Mouse (Mus musculus) embryonic facial prominence, embryonic 10.5 days (tissue): ENCODE measurements around the gene Nod2. TPM values are rescaled to one million over a fixed set of nuclear protein-coding genes. Genes with fewer than 3 reads are reported as not detected.

Experiments used
- DNase-seq: peaks from one replicate; pipeline ENCODE4 v3.0.0-alpha.2; 2017; ENCODE audit warnings: low spot score
- H3K27ac ChIP-seq: fragments of 300-500 bp; sonication (generic); replicated peaks from 2 replicates; pipeline ENCODE4 v1.5.1; 2016; ENCODE audit warnings: mild to moderate bottlenecking
- H3K27me3 ChIP-seq: fragments of 300-500 bp; sonication (generic); replicated peaks from 2 replicates; pipeline ENCODE4 v1.6.1; 2016; ENCODE audit warnings: low read depth, mild to moderate bottlenecking; ENCODE audit not compliant: poor library complexity, severe bottlenecking
- H3K36me3 ChIP-seq: fragments of 300-500 bp; sonication (generic); replicated peaks from 2 replicates; pipeline ENCODE4 v1.6.1; 2016; ENCODE audit warnings: mild to moderate bottlenecking, moderate library complexity
- H3K4me1 ChIP-seq: fragments of 300-500 bp; sonication (generic); 2 replicates; pipeline ENCODE4 v1.6.1; 2016
- H3K4me3 ChIP-seq: fragments of 300-500 bp; sonication (generic); 2 replicates; pipeline ENCODE4 v1.5.1; 2016; ENCODE audit warnings: mild to moderate bottlenecking, moderate library complexity
- H3K9me3 ChIP-seq: fragments of 300-500 bp; sonication (generic); 2 replicates; pipeline ENCODE4 v1.6.1; 2016; ENCODE audit warnings: mild to moderate bottlenecking
- WGBS: fragments of 180-500 bp; shearing (Covaris S2); methylation state at CpG from one replicate; pipeline ENCODE4 v1.1.7; 2016; 5-methylcytosine and 5-hydroxymethylcytosine counted together
- polyA plus RNA-seq: library from polyadenylated mRNA; unstranded; fragments of >200 nt; fragmentation: Nextera tagmentation; extraction: Ambion mirVana; gene quantifications from 2 replicates; pipeline ENCODE4 v1.2.1, GENCODE M21; 2016

Gene Nod2
- 0.12 and 0.19 TPM in 2 replicates for polyA plus RNA-seq

DNA sequence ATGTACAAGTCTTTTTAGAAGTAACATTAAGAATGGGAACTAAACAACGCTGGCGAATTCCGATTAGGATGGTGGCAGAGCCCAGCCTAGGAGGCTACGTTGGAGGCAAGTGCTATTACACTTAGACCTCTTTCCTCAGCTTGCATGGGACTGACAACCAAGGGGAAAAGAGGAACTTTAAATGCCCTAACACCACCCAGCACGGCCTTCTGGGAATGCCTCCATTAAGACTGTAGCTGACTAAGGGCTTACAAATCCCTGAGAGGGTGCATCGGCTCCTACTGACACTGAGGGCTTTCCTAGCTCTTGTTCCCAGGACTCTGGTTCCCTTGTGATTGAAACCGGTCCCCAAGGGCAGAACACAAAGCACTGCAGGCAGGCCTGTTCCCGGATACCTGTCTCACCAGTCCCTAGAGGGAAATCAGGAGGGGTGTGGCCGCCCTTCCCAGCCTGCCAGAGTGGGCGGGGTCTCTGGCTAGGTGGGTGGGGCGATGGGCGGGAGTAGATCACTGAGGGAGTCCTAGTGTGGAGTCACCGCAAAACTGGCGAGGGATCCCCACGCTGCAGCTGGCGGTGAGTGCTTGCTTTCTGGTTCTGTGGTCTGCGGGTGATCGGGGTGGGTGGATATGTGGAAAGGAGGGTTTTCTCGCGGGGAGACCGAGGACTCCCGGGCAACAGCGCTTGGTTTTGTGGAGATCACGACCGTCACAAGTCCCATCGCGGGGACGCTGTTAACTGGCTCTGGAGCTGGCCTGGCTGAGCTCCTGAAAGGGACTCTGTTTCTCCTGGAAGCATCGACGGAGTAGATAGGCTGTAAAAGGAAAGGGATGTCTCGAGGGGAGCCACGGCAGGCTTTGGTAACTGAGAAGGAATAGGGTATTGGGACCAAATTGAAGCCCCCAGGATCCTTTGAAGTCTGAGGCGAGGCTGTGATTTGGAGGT is at the start of gene Nod2:
TSS of gene Nod2 (plus strand) at position 479 of the 942 bp plus-strand sequence.
- Histone ChIP-seq H3K27ac (peak within 1 kb of the TSS; percentile 46), H3K27me3 (peaks cover 54% of the 10 kb centered on the region), H3K36me3 (no peaks in the 10 kb centered on the region), H3K9me3 (no peaks in the 10 kb centered on the region), H3K4me3 (peak within 1 kb of the TSS; percentile 59), H3K4me1 (peaks cover 24% of the 10 kb centered on the region)
- peak; percentile 83 for DNase-seq
- WGBS: 8% methylated on average over 33 of the region's 33 CpGs

DNA sequence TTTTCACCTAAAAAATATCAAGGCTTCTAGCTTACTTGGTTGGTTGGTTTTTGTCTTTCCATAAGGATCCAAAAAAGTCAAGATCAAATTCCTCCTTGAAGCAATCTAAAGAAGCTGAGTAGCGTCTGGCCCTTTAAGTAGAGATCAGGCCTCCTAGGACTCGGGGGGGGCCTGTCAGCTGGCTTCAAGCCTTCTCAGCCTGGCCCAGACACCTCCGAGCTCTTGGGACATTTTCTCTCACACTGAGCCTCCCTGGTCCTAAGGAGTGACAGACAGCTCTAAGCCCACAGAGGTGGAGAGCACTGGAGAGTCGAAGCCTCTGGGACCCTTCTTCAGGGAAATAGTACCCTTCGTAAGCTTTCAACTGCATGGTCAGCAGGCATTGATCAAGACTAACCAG is 48.5 kb upstream of the Nod2 start:
- Histone ChIP-seq H3K27me3 (no peaks in the 10 kb centered on the region), H3K4me3 (no peak overlapping the region), H3K9me3 (0 out of 2 replicates have a peak, but pooled peaks cover 4% of the 10 kb centered on the region), H3K36me3 (no peaks in the 10 kb centered on the region), H3K4me1 (peaks cover 10% of the 10 kb centered on the region), H3K27ac (peak overlapping the region; percentile 4; the same call in 1 of the 2 replicates)
- WGBS: 69% methylated on average over 5 of the region's 5 CpGs
- DNase-seq: no peak

DNA sequence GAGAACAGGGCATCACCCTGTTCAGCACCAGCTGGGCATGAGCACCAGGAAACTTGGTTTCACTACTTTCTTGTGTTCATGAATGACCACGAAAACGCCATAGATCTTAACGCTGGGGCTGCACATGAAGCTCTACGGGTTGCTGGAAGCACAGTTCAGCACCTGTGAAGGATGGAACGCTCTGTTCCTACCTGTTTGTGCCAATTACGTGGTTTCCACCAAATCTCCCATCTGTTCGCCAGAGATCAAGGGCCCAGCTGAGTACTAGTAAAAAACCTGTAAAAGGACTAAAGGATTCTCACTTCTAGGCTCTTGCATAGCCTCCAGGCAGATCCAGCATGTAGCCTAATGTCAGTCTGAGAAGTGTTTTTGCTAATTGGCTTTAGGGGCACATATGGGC is 47.6 kb upstream of the Nod2 start:
- DNase-seq: no peak

DNA sequence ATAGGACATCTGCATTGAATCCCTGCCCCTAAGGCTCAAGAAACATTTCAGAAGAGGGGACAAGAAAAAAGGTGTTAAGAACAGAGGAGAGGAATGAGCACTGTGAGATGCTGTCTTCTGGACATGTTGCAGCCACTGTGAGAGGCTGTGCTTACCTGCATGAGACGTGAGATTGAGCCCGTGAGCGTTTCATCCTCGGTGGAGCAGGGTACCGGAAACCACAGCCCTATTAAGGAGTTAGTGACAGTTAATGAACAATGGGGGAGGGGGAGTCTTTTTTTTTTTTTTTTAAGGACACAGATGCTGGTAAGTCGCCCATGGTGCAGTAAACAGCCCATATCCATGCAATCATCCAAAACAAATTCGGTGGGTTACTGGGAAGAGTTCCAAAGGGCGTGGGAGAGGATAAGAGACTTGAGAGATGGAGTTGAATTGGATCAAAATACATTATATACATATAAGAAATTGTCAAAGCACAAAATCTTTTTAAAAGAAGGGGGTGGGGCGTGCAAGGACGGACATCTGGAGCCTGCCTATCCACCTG is 43.6 kb upstream of the Nod2 start:
- 2% methylated on average over 10 of the region's 10 CpGs for WGBS

More for the DNA sequence above, 47.6 kb upstream of the Nod2 start:
- Histone ChIP-seq H3K9me3 (0 out of 2 replicates have a peak, but pooled peaks cover 4% of the 10 kb centered on the region), H3K27ac (no peak overlapping the region), H3K27me3 (no peaks in the 10 kb centered on the region), H3K4me3 (no peak overlapping the region), H3K36me3 (no peaks in the 10 kb centered on the region), H3K4me1 (peaks cover 19% of the 10 kb centered on the region)
- 88% methylated on average over 7 of the region's 7 CpGs for WGBS

DNA sequence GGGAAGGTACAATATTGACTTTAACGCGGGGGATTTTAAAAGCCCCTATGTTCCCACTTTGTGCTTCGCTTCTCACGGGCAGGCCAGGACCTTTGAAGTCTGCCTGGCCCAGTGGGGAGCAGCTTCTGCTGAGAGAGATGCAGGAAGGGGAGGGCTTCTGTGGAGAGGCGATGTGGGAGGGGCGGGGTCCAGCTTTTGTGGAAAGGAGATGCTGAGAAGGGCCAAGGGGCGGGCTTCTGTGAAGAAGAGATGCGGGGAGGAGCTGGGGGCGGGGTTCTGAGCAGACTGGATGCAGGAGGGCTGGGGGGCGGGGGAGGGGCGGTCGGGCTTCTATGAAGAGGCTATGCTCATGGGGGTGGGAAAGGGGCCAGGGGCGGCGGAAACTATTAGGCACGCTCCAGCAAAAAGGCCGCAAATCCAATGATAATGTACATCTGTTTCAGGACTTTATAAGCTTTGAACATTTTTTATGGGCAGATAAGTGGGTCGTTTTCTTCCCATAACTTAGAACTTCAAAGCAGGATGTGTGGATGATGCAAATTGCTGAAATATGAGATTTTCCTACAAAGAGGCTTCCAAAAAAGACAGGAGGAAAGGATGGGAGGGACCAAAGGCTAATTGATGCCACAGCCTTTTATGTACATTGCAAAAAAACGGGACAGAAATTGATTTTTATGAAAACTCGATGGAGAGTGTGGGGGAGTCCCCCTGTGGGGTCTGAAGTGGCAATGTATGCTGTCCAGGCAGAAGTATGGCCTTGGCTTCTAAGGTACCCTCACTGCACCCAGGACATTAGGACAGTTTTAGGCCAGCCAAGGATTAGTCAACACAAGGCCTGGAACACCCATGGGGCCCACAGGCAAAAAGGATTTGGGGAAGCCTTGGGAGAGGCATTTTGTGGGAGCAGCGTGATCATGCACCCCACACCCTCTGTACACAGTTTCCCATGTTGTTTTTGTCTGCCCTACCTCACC is 42.8 kb upstream of the Nod2 start:
- Histone ChIP-seq H3K36me3 (no peaks in the 10 kb centered on the region), H3K4me1 (peaks cover 45% of the 10 kb centered on the region), H3K27ac (peak overlapping the region; percentile 84), H3K4me3 (peak overlapping the region; percentile 53), H3K9me3 (0 out of 2 replicates have a peak, but pooled peaks cover 4% of the 10 kb centered on the region), H3K27me3 (0 out of 2 replicates have a peak, but pooled peaks cover 3% of the 10 kb centered on the region)
- DNase-seq: peak; percentile 98
- WGBS: 7% methylated on average over 20 of the region's 20 CpGs

More for the DNA sequence above, 43.6 kb upstream of the Nod2 start:
- Histone ChIP-seq H3K4me3 (peak overlapping the region; percentile 53), H3K36me3 (no peaks in the 10 kb centered on the region), H3K4me1 (peaks cover 39% of the 10 kb centered on the region), H3K27me3 (no peaks in the 10 kb centered on the region), H3K27ac (peak overlapping the region; percentile 84), H3K9me3 (0 out of 2 replicates have a peak, but pooled peaks cover 4% of the 10 kb centered on the region)
- DNase-seq: peak; percentile 31

DNA sequence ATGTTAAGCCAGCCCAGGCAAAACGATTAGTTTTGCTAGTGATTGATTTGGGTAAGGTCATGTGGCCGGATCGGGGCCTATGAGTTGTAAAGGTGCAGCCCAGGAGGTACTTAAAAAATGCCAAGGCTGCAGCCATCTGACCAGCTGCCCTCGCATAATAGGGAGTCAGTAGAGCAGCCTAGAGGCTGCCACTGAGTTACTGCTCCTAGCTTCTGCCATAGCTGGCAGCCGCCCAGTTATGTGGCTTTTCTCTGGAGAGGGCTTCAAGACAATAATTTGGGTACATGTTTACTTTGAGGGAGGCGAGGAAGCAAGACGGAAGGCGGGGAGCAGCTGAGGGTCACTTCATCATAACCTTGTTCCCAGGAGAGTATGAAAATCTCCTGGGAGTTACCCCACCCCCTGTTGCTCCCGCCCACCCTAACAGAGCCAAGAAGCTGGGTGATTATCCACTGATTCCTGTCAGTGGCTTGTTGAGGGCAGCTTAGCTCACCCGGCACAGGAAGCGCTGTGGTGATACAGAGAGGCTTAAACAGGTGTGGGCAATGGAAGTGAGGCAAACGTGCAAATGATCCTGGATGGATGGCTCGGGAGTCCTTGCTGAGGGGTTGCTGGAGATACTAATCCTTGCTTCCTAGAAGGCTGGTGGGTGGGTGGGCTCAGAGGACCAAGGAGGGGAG is 41.6 kb upstream of the Nod2 start:
- Histone ChIP-seq H3K36me3 (no peaks in the 10 kb centered on the region), H3K27me3 (0 out of 2 replicates have a peak, but pooled peaks cover 3% of the 10 kb centered on the region), H3K4me1 (peaks cover 53% of the 10 kb centered on the region), H3K27ac (peak overlapping the region; percentile 84), H3K4me3 (no peak overlapping the region), H3K9me3 (0 out of 2 replicates have a peak, but pooled peaks cover 4% of the 10 kb centered on the region)
- WGBS: 58% methylated on average over 13 of the region's 13 CpGs
- no peak for DNase-seq

DNA sequence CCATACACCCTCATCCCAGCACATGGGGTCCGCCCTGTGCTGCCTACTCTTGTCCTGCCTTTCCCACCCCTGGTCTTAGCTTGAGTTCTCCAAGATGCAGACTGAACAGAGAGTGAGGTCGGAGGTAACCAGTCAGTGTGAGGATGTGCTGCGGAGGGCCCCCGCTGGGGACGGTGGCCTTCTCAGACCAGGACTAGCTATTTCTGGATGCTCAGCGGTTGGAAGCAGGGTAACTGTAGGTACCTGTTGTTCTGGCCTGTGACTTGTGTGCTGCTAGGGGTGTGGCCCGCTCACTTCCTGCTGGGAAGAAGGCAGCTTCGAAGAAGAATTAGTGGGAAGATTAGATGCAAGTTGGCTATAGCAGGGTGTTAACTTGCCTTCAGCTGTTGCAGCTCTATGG is 38.1 kb upstream of the Nod2 start:
- Histone ChIP-seq H3K9me3 (no peaks in the 10 kb centered on the region), H3K4me3 (no peak overlapping the region), H3K36me3 (no peaks in the 10 kb centered on the region), H3K27ac (0 out of 2 replicates have a peak overlapping the region, but pooled peaks have one; percentile 20), H3K27me3 (0 out of 2 replicates have a peak, but pooled peaks cover 3% of the 10 kb centered on the region), H3K4me1 (peaks cover 46% of the 10 kb centered on the region)
- no peak for DNase-seq
- 80% methylated on average over 8 of the region's 8 CpGs for WGBS

DNA sequence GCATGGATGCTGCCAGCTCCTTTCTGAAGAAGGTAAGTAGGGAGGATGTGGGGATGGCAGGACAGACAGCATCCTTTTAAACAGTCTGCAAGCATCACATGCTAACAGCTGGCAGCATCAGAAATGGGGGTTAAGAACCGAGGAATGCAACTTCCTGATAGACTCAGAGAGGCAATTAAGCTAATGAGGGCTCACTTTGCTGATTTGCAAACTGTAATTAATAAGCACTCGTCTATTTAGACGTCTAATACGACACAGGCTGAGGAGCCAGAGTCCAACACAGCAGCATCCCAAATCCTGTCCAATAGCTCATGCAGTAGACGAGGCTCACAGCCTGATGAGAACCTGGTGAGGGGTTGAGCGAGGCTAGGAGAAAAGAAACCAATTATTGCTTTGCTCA is 36.8 kb upstream of the Nod2 start:
- H3K27ac ChIP-seq: no peak overlapping the region
- DNase-seq: no peak
- 69% methylated on average over 6 of the region's 6 CpGs for WGBS
- H3K36me3 ChIP-seq: no peaks in the 10 kb centered on the region
- H3K4me3 ChIP-seq: no peak overlapping the region
- H3K4me1 ChIP-seq: peaks cover 34% of the 10 kb centered on the region
- H3K27me3 ChIP-seq: 0 out of 2 replicates have a peak, but pooled peaks cover 3% of the 10 kb centered on the region
- H3K9me3 ChIP-seq: no peaks in the 10 kb centered on the region

DNA sequence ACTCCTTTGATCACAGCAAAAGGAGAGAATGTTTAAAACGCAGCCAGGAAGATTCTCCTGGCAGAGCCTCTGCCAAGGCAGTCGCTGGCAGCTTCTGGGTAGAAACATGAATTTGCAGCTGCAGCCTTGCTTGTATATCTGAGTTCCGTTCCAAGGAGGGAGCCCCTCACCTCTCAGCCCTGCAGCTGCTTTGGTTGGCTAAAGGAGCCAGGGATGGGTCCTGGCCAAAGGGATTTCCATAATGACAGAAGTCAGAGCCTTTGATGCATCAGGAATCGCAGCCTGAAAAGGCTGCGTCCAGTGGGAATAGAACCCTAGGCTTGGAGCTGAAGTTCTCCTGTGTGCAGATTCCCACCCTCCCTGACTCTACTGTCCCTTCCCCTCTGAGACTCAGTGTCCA is 32.1 kb upstream of the Nod2 start:
- WGBS: 79% methylated on average over 5 of the region's 5 CpGs
- no peak overlapping the region for H3K27ac ChIP-seq
- H3K4me1 ChIP-seq: peaks cover 15% of the 10 kb centered on the region
- peaks cover 21% of the 10 kb centered on the region; the same call in 1 of the 2 replicates for H3K27me3 ChIP-seq
- no peaks in the 10 kb centered on the region for H3K9me3 ChIP-seq
- no peaks in the 10 kb centered on the region for H3K36me3 ChIP-seq
- H3K4me3 ChIP-seq: no peak overlapping the region
- DNase-seq: no peak

DNA sequence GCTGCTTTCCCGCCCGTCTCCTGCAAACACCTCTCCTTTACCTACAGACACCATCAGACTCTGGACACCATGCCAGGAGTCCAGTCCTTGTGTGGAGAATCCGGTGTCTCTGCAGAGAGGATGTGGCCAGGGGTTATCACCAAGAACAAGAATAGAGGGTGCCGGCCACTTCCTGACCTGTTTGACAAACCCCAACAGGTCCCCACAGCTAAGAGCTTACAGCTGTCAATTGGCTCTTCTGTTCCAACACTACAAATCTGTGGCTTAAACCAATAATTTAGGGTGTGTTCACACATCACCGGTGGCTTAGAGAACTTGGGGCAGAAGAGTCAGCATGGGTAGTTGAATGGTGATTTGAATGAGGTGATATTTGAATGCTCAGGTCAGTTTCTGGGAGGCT is 28.5 kb upstream of the Nod2 start:
- H3K4me3 ChIP-seq: no peak overlapping the region
- 86% methylated on average over 5 of the region's 5 CpGs for WGBS
- peaks cover 8% of the 10 kb centered on the region; the same call in 1 of the 2 replicates for H3K4me1 ChIP-seq
- no peak for DNase-seq
- H3K36me3 ChIP-seq: no peaks in the 10 kb centered on the region
- no peaks in the 10 kb centered on the region for H3K9me3 ChIP-seq
- peaks cover 52% of the 10 kb centered on the region for H3K27me3 ChIP-seq
- H3K27ac ChIP-seq: peak overlapping the region; percentile 48; the same call in 1 of the 2 replicates

DNA sequence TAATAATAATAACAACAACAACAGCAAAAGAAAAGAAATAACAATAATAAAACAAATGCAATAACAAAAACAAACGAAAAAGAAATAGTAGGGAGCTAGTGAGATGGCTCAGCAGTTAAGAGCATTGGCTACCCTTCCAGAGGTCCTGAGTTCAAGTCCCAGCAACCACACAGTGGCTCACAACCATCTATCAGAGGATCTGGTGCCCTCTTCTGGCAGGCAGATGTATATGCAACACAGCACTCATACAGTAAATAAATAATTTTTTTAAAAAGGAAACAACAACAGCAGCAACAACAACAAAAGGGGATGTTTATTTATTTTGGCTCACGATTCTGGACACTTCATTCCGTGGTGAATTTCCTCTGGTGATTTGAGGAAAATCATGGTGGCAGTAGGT is 27.6 kb upstream of the Nod2 start:
- WGBS: 72% methylated on average over 3 of the region's 3 CpGs
- Histone ChIP-seq H3K4me1 (peaks cover 8% of the 10 kb centered on the region; the same call in 1 of the 2 replicates), H3K9me3 (no peaks in the 10 kb centered on the region), H3K36me3 (no peaks in the 10 kb centered on the region), H3K4me3 (no peak overlapping the region), H3K27ac (no peak overlapping the region), H3K27me3 (peaks cover 61% of the 10 kb centered on the region)
- no peak for DNase-seq
